Mouse (Mus musculus): Measurements from ENCODE around the gene Nell2. TPM values are rescaled to one million over a fixed set of nuclear protein-coding genes. Genes with fewer than 3 reads are reported as not detected.

Gene Nell2
- polyA plus RNA-seq, 1 experiment = not detected

DNA sequence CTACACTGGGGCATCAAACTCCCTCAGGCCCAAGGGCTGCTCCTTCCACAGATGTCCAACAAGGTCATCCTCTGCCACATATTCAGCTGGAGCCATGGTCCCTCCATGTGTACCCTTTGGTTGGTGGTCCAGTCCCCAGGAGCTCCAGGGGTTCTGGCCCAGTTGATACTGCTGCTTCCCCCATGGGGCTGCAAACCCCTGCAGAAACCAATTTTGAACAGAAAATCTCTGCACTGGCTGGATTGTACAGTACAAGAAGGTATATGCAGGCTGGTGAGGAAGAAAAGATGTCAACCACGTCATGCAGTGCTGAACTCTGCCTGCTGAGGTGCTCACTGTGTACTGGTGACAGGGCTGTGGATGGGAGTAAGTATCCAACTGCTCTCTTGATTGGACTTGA lies 92.1 kb downstream of the Nell2 start:
- Histone ChIP-seq H3K4me3 (ENCODE audit: insufficient read depth, low read depth, low read length) (no peak overlapping the region), H3K4me1 (ENCODE audit: control insufficient read depth, insufficient read depth, low read length) (no peaks in the 10 kb centered on the region)
- WGBS = 96% methylated on average over 1 of the region's 1 CpGs

DNA sequence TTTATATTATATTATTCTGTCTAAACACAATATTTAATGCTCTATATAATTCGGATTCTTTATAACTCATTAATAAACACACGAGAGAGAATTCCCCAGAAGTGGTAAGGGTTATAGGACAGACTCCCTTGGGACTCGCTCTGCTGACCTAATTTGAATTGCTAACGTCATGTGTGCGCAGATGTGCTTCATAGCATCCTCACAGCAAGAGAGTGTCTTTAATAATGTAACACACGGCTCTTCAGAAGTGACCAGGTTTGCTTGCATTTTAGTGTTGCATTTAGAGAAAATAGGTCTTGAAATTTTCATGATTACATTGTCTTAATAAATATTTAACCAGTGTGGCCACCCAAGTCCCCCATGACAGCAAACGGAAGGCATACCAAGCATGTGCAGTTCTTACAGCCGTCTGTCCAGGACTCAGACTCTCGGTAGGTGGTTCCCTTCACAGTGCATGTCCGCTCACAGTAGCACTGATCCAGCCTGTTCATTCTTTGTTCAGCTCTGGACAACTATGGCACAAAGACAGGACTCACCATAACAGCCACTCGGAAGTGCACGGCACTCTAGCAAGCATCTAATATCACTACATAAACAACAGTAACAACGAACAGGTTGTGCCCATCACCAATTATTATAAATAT lies 97.1 kb downstream of the Nell2 start:
- no peak for TF ChIP-seq POLR2A (IDR thresholded peaks at IDR 0.05; ENCODE audit: insufficient read depth, low read depth, low read length)
- TF ChIP-seq CTCF (IDR thresholded peaks at IDR 0.05; ENCODE audit: insufficient read depth, low read depth, low read length) = no peak
- WGBS = 80% methylated on average over 13 of the region's 13 CpGs
- no peak overlapping the region for H3K27ac ChIP-seq (ENCODE audit: insufficient read depth, low read depth, low read length)

More for the DNA sequence above, 92.1 kb downstream of the Nell2 start:
- no peak overlapping the region for H3K27ac ChIP-seq (ENCODE audit: insufficient read depth, low read depth, low read length)
- TF ChIP-seq CTCF (IDR thresholded peaks at IDR 0.05; ENCODE audit: insufficient read depth, low read depth, low read length) (no peak), POLR2A (IDR thresholded peaks at IDR 0.05; ENCODE audit: insufficient read depth, low read depth, low read length) (no peak)

DNA sequence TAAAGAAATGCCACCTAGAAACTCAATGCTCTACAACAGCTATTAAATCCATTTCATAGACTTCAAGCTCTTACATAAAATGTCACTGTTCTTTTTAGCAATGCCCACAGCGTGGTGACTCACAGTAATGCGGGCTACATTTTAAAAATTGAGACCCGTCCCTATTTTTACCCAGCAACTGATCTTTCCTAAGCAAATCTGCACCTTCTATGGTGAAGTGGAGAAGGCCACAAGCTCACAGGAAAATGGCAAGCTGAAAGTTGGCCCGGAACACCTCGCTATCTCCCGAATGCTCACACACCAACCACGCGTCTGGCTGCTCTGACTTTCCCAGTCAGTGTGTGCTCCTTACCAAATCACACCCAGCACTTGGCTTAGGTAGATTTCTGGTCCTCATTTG lies 98.4 kb downstream of the Nell2 start:
- TF ChIP-seq POLR2A (IDR thresholded peaks at IDR 0.05; ENCODE audit: insufficient read depth, low read depth, low read length) = no peak
- no peak for TF ChIP-seq CTCF (IDR thresholded peaks at IDR 0.05; ENCODE audit: insufficient read depth, low read depth, low read length)
- Histone ChIP-seq H3K27ac (ENCODE audit: insufficient read depth, low read depth, low read length) (no peak overlapping the region), H3K4me1 (ENCODE audit: control insufficient read depth, insufficient read depth, low read length) (peaks cover 4% of the 10 kb centered on the region), H3K4me3 (ENCODE audit: insufficient read depth, low read depth, low read length) (no peak overlapping the region)
- WGBS = 85% methylated on average over 8 of the region's 8 CpGs

More for the DNA sequence above, 97.1 kb downstream of the Nell2 start:
- Histone ChIP-seq H3K4me3 (ENCODE audit: insufficient read depth, low read depth, low read length) (no peak overlapping the region), H3K4me1 (ENCODE audit: control insufficient read depth, insufficient read depth, low read length) (no peaks in the 10 kb centered on the region)

DNA sequence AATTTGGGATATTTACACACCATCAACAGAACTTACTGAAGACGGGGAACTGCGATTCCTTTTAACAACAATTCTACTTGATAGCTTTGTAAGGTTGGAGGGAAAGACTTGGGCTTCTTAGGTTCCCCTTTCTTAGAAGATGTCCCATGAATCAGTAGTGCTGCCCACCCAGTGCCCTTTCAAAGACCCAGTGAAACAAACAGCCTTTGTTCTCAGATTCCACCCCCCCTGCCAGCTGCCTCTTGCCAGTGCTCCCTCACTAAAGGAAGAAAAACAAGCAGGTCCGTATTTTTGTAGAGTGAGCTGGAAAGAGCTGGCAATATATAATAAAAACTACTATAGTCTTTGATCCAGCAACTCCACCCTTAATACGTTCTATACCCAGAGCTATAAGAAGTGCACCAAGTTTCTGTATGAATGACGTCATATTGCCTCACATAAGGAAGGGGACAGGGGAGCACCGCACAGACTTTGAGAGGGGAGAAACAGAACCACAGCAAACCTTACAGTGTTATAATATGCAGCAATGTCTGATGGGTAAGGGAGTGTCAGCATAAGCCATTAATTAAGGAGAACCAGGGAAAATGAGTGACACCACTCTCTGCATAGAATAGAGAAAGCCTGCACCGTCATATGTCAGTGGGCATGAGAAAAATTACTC lies 100.2 kb downstream of the Nell2 start:
- Histone ChIP-seq H3K4me1 (ENCODE audit: control insufficient read depth, insufficient read depth, low read length) (peaks cover 7% of the 10 kb centered on the region), H3K27ac (ENCODE audit: insufficient read depth, low read depth, low read length) (no peak overlapping the region), H3K4me3 (ENCODE audit: insufficient read depth, low read depth, low read length) (no peak overlapping the region)
- no peak for TF ChIP-seq POLR2A (IDR thresholded peaks at IDR 0.05; ENCODE audit: insufficient read depth, low read depth, low read length)
- no peak for TF ChIP-seq CTCF (IDR thresholded peaks at IDR 0.05; ENCODE audit: insufficient read depth, low read depth, low read length)
- WGBS = 55% methylated on average over 7 of the region's 7 CpGs

DNA sequence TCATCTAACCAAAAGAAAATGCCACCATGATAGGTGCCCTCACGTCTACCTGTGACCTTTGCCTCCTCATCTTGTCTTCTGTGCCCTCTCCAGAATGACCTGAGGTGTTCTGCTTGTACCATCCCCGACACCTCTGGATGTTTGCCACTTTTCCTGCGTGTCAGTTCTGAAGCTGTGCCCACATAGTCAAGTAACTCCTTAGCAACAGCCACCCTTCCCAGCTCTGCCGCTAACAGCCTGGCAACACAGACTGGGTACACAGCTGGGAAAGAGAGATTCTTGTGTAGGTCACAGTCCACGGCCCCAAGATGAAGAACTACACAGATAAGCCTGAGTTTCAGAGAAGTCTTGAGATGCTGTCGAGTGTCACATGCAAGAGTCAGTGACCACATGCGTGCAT lies 103.3 kb downstream of the Nell2 start:
- H3K27ac ChIP-seq (ENCODE audit: insufficient read depth, low read depth, low read length) = no peak overlapping the region
- H3K4me1 ChIP-seq (ENCODE audit: control insufficient read depth, insufficient read depth, low read length) = peaks cover 7% of the 10 kb centered on the region
- 58% methylated on average over 7 of the region's 7 CpGs for WGBS
- H3K4me3 ChIP-seq (ENCODE audit: insufficient read depth, low read depth, low read length) = no peak overlapping the region
- TF ChIP-seq POLR2A (IDR thresholded peaks at IDR 0.05; ENCODE audit: insufficient read depth, low read depth, low read length) = no peak
- TF ChIP-seq CTCF (IDR thresholded peaks at IDR 0.05; ENCODE audit: insufficient read depth, low read depth, low read length) = no peak

DNA sequence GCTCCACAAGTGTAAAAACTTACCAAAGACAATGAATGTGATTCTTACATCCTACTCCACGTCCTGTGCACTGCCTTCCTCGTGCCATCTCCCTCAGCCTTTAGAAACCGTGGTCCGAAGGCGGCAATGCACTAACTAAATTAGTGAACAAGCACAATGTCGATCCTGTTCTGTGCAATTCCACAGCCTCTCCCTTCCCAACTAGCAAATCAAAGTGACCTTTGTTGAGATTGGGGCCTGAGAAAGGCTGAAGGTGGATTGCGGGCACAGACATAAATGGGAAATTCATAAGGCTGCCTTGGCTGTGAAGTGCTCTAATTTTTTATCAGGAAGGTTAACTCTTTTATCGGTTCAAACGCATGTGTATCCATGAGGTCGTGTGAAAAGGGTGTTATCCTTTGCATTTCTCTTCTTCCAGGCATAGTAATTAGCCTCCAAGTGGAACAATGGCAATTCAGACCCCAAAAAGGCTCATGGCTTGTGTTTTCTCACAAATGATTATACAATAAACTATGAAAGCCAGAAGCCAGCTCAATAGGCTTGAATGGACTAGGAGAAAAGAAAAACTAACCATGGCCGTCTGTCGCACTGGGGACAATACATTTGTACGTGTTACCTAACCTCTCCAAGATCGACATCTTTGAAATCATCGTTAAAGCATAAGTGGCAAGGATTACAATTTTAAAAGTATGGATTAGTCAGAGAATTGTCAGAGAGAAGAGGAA lies 106.0 kb downstream of the Nell2 start:
- Histone ChIP-seq H3K4me1 (ENCODE audit: control insufficient read depth, insufficient read depth, low read length) (peaks cover 7% of the 10 kb centered on the region), H3K4me3 (ENCODE audit: insufficient read depth, low read depth, low read length) (no peak overlapping the region), H3K27ac (ENCODE audit: insufficient read depth, low read depth, low read length) (no peak overlapping the region)
- TF ChIP-seq CTCF (IDR thresholded peaks at IDR 0.05; ENCODE audit: insufficient read depth, low read depth, low read length) (no peak), POLR2A (IDR thresholded peaks at IDR 0.05; ENCODE audit: insufficient read depth, low read depth, low read length) (no peak)
- 43% methylated on average over 15 of the region's 15 CpGs for WGBS

DNA sequence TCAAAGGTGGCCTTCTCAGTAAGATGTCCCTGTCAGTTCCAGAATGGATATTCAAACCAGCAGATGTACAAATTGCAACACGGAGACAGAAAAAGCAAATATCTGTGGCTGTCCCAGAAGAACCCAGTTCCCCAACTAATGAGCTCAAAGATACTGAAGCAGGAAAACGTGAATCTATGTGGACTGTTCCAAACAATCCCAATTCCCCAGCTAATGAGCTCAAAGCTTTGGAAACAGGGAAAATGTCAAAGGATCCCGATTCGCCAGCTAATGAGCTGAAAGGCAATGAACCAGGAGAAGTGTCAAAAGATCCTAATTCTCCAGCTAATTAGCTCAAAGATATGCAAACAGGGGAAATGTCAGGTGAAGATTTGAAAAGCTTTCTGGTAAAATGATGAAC lies 109.7 kb downstream of the Nell2 start:
- H3K4me3 ChIP-seq (ENCODE audit: insufficient read depth, low read depth, low read length) = no peak overlapping the region
- TF ChIP-seq CTCF (IDR thresholded peaks at IDR 0.05; ENCODE audit: insufficient read depth, low read depth, low read length) = no peak
- no peak for TF ChIP-seq POLR2A (IDR thresholded peaks at IDR 0.05; ENCODE audit: insufficient read depth, low read depth, low read length)
- no peak overlapping the region for H3K27ac ChIP-seq (ENCODE audit: insufficient read depth, low read depth, low read length)
- H3K4me1 ChIP-seq (ENCODE audit: control insufficient read depth, insufficient read depth, low read length) = no peaks in the 10 kb centered on the region
- WGBS = 60% methylated on average over 4 of the region's 4 CpGs

DNA sequence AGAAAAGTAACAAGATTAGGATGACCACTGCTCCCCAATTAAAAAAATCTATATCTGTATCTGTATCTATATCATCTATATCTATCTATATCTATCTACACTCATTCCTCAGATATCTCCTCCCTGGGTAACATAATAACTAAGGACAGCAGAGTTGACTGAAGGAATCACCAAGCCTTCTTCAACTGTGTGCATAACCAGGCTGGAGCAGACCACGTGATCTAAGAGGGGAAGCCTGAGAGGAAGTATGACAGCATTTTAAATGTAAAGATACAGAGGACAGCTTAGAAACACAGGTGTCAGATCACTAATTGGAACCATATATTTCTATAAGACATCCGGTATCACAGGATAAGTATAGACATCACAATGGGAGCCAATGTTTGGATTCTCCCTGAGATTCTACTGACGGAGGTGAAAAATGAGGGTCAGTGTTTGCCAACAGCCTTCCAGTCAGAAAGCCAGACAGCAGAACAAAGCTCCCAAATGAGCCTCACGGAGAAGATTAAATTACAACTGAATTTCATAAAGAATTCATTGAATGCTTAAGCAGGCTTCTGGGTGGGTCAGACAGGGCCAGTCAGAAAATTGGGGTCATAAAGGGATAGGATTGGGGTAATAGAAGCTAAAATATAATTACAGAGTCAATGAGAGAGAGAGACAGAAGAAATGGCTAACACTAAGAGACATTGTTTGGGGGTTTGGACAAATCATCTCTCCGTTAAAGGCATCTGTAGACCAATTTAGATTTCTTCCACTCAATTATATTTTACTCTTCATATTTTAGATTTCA lies 116.2 kb downstream of the Nell2 start:
- 71% methylated on average over 5 of the region's 5 CpGs for WGBS
- 0 out of 2 replicates have a peak, but pooled peaks cover 2% of the 10 kb centered on the region for H3K4me1 ChIP-seq (ENCODE audit: control insufficient read depth, insufficient read depth, low read length)
- H3K27ac ChIP-seq (ENCODE audit: insufficient read depth, low read depth, low read length) = no peak overlapping the region
- TF ChIP-seq POLR2A (IDR thresholded peaks at IDR 0.05; ENCODE audit: insufficient read depth, low read depth, low read length) (no peak), CTCF (IDR thresholded peaks at IDR 0.05; ENCODE audit: insufficient read depth, low read depth, low read length) (no peak)
- H3K4me3 ChIP-seq (ENCODE audit: insufficient read depth, low read depth, low read length) = no peak overlapping the region

Data from olfactory bulb, adult 2 months (tissue).